Mouse (Mus musculus): Measurements from ENCODE around the gene Sbk3. TPM values are rescaled to one million over a fixed set of nuclear protein-coding genes. Genes with fewer than 3 reads are reported as not detected.
"Not testable (repeated sequence)": the region's sequence is repeated elsewhere in the genome, so short reads cannot be mapped to it uniquely, and the experiment has no call there.

Sbk3 gene
- not detected in 2 replicates for polyA plus RNA-seq (2011; ENCODE audit: insufficient read depth, insufficient read length, low replicate concordance, missing spikeins)

DNA sequence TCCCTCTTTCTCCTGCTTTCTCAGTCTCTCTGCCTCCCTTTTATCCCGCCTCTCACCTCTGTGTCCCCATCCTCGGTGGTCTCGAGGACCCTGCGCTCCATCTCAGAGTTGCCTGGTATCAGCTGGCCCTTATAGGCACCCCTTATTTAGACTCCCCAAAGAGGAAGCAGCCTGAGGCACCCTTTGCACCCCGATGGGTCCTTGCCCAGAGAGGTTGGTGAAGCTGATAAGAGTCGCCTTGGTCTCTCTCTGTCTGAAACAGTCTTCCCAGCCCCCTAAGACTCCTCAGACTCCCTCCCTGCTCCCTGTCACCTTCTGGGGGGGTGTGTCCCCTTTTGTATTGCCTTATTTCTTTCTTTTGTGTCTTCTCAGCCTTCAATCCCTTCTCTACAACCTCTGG, at the start of gene Sbk3:
Sbk3 (minus strand) TSS at position 101 of the 400 bp plus-strand sequence.
- no peaks in the 10 kb centered on the region for H3K4me1 ChIP-seq (ENCODE audit: control insufficient read depth, insufficient read depth, low read length)
- 29% methylated on average over 6 of the region's 6 CpGs for whole genome bisulfite sequencing
- no peak within 1 kb of the TSS for H3K4me3 ChIP-seq (replicated peaks; ENCODE audit: control insufficient read depth, low read depth, low read length)
- no peak for TF ChIP-seq CTCF (IDR thresholded peaks at IDR 0.05; ENCODE audit: control insufficient read depth, insufficient read depth, low read length)
- no peak for TF ChIP-seq POLR2A (IDR thresholded peaks at IDR 0.05; ENCODE audit: borderline replicate concordance, control insufficient read depth, low read depth, low read length)
- H3K27ac ChIP-seq (ENCODE audit: control insufficient read depth, insufficient read depth, low read depth, low read length, poor library complexity): no peak within 1 kb of the TSS

DNA sequence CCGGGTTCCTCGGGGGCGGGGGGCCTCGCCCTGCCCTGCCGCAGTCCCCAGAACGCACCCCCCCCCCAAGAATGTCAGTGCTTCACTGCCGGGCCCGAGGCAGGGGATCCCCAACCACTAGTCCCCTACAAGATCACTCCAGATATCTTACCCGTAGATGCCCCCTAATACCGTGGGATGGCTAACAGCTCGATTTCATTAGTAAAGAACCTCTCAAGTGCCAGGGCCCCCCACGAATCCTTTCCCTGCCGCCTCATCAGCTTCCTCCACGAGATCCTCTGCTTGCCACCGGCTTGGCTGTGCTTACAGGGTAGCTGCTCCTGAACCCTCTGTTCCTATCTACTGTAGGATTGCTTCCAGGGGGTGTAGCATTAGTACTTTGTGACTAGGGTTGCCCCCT, 49.7 kb upstream of the Sbk3 start:
- WGBS: 1% methylated on average over 15 of the region's 15 CpGs

DNA sequence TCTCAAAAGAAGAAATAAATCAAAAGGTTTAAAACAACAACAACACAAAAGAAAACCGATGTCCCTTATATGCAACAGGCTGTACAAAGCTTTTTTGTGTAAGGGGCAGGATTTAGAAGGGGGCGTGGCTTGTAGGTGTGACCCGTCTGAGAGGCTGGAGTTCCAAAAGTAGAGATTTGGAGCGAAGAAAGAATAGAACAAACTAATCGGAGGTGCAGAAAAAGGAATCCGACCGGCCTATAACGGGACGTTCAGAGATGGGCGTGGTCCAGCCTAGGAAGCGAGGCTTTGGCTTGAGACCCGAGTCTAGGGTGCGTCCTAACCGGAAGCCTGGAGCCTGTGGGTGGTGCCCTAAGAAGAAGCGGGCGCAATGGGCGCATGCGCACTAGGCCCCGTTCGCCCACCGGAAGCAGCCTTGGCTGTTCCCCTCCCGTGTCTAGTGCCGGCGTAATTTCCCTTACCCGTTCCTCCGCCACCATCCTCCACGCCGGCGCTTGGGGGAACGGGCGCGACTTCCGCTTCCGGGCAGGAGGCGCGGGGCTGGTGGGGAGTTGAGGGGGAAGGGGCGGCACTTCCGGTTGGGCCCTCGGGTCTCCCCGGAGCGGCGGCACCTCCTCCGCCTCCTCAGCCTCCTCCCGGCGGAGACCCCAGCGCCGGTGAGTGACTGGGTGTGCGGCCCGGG, 49.2 kb upstream of the Sbk3 start, which contains the start of the genes Zfp865 and Ccdc106:
Zfp865 (plus strand) TSS at position 377 of the 682 bp plus-strand sequence.
Ccdc106 (plus strand) TSS at position 554 of the 682 bp plus-strand sequence.
- WGBS: under 1% methylated on average over 49 of the region's 49 CpGs
- Histone ChIP-seq H3K4me1 (ENCODE audit: control insufficient read depth, insufficient read depth, low read length) (no peaks in the 10 kb centered on the region; the same call in 1 of the 2 replicates), H3K27ac (ENCODE audit: control insufficient read depth, insufficient read depth, low read depth, low read length, poor library complexity) (peak within 1 kb of the TSS; percentile 88), H3K4me3 (replicated peaks; ENCODE audit: control insufficient read depth, low read depth, low read length) (peak within 1 kb of the TSS; percentile 73)
- TF ChIP-seq POLR2A (IDR thresholded peaks at IDR 0.05; ENCODE audit: borderline replicate concordance, control insufficient read depth, low read depth, low read length): peak; percentile 82; the same call in 1 of the 2 replicates
- TF ChIP-seq CTCF (IDR thresholded peaks at IDR 0.05; ENCODE audit: control insufficient read depth, insufficient read depth, low read length): no peak

More for the DNA sequence above, 49.7 kb upstream of the Sbk3 start:
- H3K27ac ChIP-seq (ENCODE audit: control insufficient read depth, insufficient read depth, low read depth, low read length, poor library complexity): peak overlapping the region; percentile 88
- peak overlapping the region; percentile 73 for H3K4me3 ChIP-seq (replicated peaks; ENCODE audit: control insufficient read depth, low read depth, low read length)
- H3K4me1 ChIP-seq (ENCODE audit: control insufficient read depth, insufficient read depth, low read length): no peaks in the 10 kb centered on the region; the same call in 1 of the 2 replicates
- TF ChIP-seq POLR2A (IDR thresholded peaks at IDR 0.05; ENCODE audit: borderline replicate concordance, control insufficient read depth, low read depth, low read length): no peak
- no peak for TF ChIP-seq CTCF (IDR thresholded peaks at IDR 0.05; ENCODE audit: control insufficient read depth, insufficient read depth, low read length)

DNA sequence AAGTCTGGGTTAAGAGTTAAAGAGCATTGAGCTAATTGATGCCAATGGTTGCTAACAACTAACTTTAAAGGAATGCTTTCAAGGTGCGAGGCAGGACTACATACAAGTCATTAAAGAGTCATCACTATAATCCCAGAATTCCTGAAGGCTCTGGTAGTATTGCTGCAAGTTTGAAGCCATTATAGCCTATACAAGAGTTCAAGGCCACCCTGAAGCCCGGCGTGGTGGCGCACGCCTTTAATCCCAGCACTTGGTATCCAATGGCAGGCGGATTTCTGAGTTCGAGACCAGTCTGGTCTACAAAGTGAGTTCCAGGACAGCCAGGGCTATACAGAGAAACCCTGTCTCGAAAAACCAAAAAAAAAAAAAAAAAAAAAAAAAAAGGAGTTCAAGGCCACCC, 48.6 kb upstream of the Sbk3 start:
- 23% methylated on average over 8 of the region's 8 CpGs for WGBS
- not testable (repeated sequence) for H3K4me3 ChIP-seq (replicated peaks; ENCODE audit: control insufficient read depth, low read depth, low read length); H3K27ac ChIP-seq (ENCODE audit: control insufficient read depth, insufficient read depth, low read depth, low read length, poor library complexity); H3K4me1 ChIP-seq (ENCODE audit: control insufficient read depth, insufficient read depth, low read length)

DNA sequence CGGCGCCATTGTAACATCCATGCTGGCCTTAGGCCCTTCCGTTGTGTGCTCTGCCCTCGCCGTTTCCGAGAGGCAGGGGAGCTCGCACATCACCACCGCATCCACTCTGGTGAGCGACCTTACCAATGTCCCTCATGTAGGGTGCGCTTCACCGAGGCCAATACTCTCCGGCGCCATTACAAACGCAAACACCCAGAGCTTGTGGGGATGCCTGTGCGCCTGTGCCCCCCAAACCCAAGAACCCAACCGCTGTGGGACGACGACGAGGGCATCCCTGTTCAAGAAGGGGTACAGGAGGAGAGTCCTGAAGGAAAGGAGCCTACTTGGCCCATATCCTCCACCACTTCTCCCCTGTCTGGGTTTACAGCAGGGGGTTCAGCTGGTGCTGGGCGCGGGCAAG, 47.0 kb upstream of the Sbk3 start:
- Histone ChIP-seq H3K4me3 (replicated peaks; ENCODE audit: control insufficient read depth, low read depth, low read length) (no peak overlapping the region), H3K27ac (ENCODE audit: control insufficient read depth, insufficient read depth, low read depth, low read length, poor library complexity) (no peak overlapping the region), H3K4me1 (ENCODE audit: control insufficient read depth, insufficient read depth, low read length) (no peaks in the 10 kb centered on the region; the same call in 1 of the 2 replicates)
- TF ChIP-seq CTCF (IDR thresholded peaks at IDR 0.05; ENCODE audit: control insufficient read depth, insufficient read depth, low read length) (no peak), POLR2A (IDR thresholded peaks at IDR 0.05; ENCODE audit: borderline replicate concordance, control insufficient read depth, low read depth, low read length) (0 out of 2 replicates have a peak, but pooled peaks have one; percentile 29)
- WGBS: 93% methylated on average over 21 of the region's 21 CpGs

DNA sequence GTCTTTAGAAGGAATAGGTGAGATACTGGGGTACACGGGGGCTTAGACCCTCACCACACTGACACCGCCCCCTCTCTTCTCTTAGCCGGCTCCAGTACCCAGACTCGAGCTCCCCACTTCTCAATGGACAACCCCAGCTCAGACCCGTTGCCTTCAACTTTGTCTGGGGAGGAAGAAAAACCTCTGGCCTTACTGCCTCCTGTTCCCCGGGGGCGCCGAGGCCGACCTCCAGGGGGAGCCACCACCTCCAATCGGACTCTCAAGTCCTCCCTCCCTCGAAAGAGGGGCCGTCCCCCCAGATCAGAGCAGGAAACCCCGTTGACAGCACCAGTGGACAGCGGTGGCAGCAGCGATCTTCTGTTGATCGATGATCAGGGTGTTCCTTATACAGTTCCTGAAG, 46.4 kb upstream of the Sbk3 start:
- TF ChIP-seq CTCF (IDR thresholded peaks at IDR 0.05; ENCODE audit: control insufficient read depth, insufficient read depth, low read length): no peak
- no peak for TF ChIP-seq POLR2A (IDR thresholded peaks at IDR 0.05; ENCODE audit: borderline replicate concordance, control insufficient read depth, low read depth, low read length)
- Histone ChIP-seq H3K4me3 (replicated peaks; ENCODE audit: control insufficient read depth, low read depth, low read length) (no peak overlapping the region), H3K27ac (ENCODE audit: control insufficient read depth, insufficient read depth, low read depth, low read length, poor library complexity) (no peak overlapping the region), H3K4me1 (ENCODE audit: control insufficient read depth, insufficient read depth, low read length) (no peaks in the 10 kb centered on the region; the same call in 1 of the 2 replicates)
- WGBS: 81% methylated on average over 16 of the region's 16 CpGs

DNA sequence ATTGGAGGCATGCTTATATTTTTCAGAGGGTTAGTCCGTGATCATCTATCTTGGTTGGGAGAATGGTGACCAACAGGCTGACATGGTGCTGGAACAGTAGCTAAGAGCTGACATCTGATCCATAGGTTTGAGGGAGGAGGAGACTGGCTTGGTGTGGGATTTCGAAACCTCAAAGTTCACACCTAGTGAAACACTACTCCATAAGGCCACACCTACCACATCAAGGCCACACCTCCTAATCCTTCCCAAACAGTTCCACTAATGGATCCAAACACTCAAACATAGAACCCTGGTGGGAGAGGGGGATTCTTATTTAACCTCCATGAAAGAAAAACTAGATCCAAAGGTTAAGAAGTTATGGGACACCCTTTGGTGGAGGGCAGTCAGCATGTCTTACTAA, 46.0 kb upstream of the Sbk3 start:
- no peaks in the 10 kb centered on the region; the same call in 1 of the 2 replicates for H3K4me1 ChIP-seq (ENCODE audit: control insufficient read depth, insufficient read depth, low read length)
- WGBS: 92% methylated on average over 2 of the region's 2 CpGs
- H3K27ac ChIP-seq (ENCODE audit: control insufficient read depth, insufficient read depth, low read depth, low read length, poor library complexity): no peak overlapping the region
- TF ChIP-seq CTCF (IDR thresholded peaks at IDR 0.05; ENCODE audit: control insufficient read depth, insufficient read depth, low read length) (no peak), POLR2A (IDR thresholded peaks at IDR 0.05; ENCODE audit: borderline replicate concordance, control insufficient read depth, low read depth, low read length) (no peak)
- no peak overlapping the region for H3K4me3 ChIP-seq (replicated peaks; ENCODE audit: control insufficient read depth, low read depth, low read length)

DNA sequence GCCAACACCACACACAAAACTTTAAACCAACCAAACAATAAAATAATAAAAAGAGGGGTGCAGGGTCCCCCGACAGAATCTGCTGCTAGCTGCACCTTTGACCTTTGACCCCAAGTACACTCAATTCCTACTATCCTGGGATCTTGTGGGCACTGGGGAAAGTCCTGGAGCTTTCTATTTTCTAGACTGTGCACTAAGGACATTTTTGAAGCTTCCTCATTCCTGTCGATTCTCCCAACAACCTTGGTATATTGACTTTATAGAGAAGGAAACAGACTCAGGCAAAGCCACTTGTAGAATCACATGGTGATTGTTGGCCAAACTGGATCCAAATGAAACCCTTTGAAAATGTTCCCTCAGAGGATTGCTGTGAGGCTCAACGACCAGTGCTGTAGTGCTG, 45.1 kb upstream of the Sbk3 start:
- Histone ChIP-seq H3K4me3 (replicated peaks; ENCODE audit: control insufficient read depth, low read depth, low read length) (peak overlapping the region; percentile 98), H3K4me1 (ENCODE audit: control insufficient read depth, insufficient read depth, low read length) (no peaks in the 10 kb centered on the region; the same call in 1 of the 2 replicates), H3K27ac (ENCODE audit: control insufficient read depth, insufficient read depth, low read depth, low read length, poor library complexity) (peak overlapping the region; percentile 100)
- TF ChIP-seq POLR2A (IDR thresholded peaks at IDR 0.05; ENCODE audit: borderline replicate concordance, control insufficient read depth, low read depth, low read length) (no peak), CTCF (IDR thresholded peaks at IDR 0.05; ENCODE audit: control insufficient read depth, insufficient read depth, low read length) (no peak)
- 36% methylated on average over 3 of the region's 3 CpGs for WGBS

Data from bone marrow, adult 2 months (tissue).